Mouse (Mus musculus) ES-E14 (cell line): ENCODE measurements around the gene Ddah2. TPM values are rescaled to one million over a fixed set of nuclear protein-coding genes. Genes with fewer than 3 reads are reported as not detected.

Experiments
- DNase-seq: peaks from one replicate; pipeline ENCODE4 v3.0.0-alpha.2; 2013; ENCODE audit warnings: low read depth, low spot score
- H3K27ac ChIP-seq: 2 replicates; pipeline ENCODE4 v1.5.1; 2012; ENCODE audit warnings: low read depth, mild to moderate bottlenecking, low read length, moderate library complexity, mixed read lengths; ENCODE audit not compliant: poor library complexity, insufficient read depth, severe bottlenecking
- H3K36me3 ChIP-seq: 2 replicates; pipeline ENCODE4 v1.6.1; 2012; ENCODE audit warnings: mild to moderate bottlenecking, low read length, moderate library complexity, mixed read lengths; ENCODE audit not compliant: control insufficient read depth, poor library complexity, insufficient read depth, severe bottlenecking
- H3K4me1 ChIP-seq, 2 experiments: fragments of 150-350 bp in 1 of 2; sonication (generic) in 1 of 2; 2 replicates each; pipeline ENCODE4 v1.6.1; 2012; ENCODE audit warnings: low read length in 2 of 2, mild to moderate bottlenecking in 1 of 2, mixed read lengths in 1 of 2; ENCODE audit not compliant: control insufficient read depth in 2 of 2, insufficient read depth in 2 of 2, poor library complexity in 1 of 2
- H3K4me3 ChIP-seq, 2 experiments: fragments of 150-350 bp in 1 of 2; sonication (generic) in 1 of 2; 2 replicates each; pipeline ENCODE4 v1.5.1; 2012; ENCODE audit warnings: low read length in 2 of 2, low read depth in 1 of 2, mild to moderate bottlenecking in 1 of 2, mixed read lengths in 1 of 2; ENCODE audit not compliant: insufficient read depth in 1 of 2, poor library complexity in 1 of 2, severe bottlenecking in 1 of 2
- H3K9ac ChIP-seq: 2 replicates; pipeline ENCODE4 v1.6.1; 2012; ENCODE audit warnings: low read depth, mild to moderate bottlenecking, low read length, mixed read lengths; ENCODE audit not compliant: poor library complexity, insufficient read depth, severe bottlenecking
- H3K9me3 ChIP-seq: fragments of 150-350 bp; sonication (generic); 2 replicates; pipeline ENCODE4 v1.6.1; 2012; ENCODE audit warnings: low read depth, mild to moderate bottlenecking, low read length; ENCODE audit not compliant: control insufficient read depth, insufficient read depth
- CHD2 ChIP-seq: IDR thresholded peaks from 2 replicates; pipeline ENCODE4 v1.6.1; 2014; ENCODE audit warnings: mild to moderate bottlenecking, low read depth, low read length, inconsistent platforms
- HCFC1 ChIP-seq: IDR thresholded peaks from 2 replicates; pipeline ENCODE4 v1.6.1; 2012; ENCODE audit warnings: low read length, inconsistent platforms, borderline replicate concordance; ENCODE audit not compliant: insufficient read depth
- MAFK ChIP-seq: IDR thresholded peaks from 2 replicates; pipeline ENCODE4 v1.6.1; 2014; ENCODE audit warnings: mild to moderate bottlenecking, low read depth, low read length, inconsistent platforms; ENCODE audit not compliant: insufficient read depth
- ZC3H11A ChIP-seq: IDR thresholded peaks from 2 replicates; pipeline ENCODE4 v1.6.1; 2012; ENCODE audit warnings: low read depth, mild to moderate bottlenecking, inconsistent platforms, low read length, borderline replicate concordance
- ZNF384 ChIP-seq: IDR thresholded peaks from 2 replicates; pipeline ENCODE4 v1.6.1; 2012; ENCODE audit warnings: low read depth, low read length, inconsistent platforms
- in situ Hi-C, 2 experiments: fragments of 600-800 bp; cut with MboI; formaldehyde crosslinking; loops; one replicate each; pipeline ENCODE4 v1.15.1; 2025; ENCODE audit warnings: low sequenced_read_pairs in 2 of 2, inconsistent platforms in 1 of 2; ENCODE audit not compliant: unreplicated experiment in 2 of 2
- total RNA-seq: library from RNA; depleted of rRNA; stranded (reverse); fragments of 300-350 nt; gene quantifications from 2 replicates; pipeline ENCODE4 v1.2.3, GENCODE M21; 2012

Gene Ddah2
- total RNA-seq, 1 experiment = 45.0 TPM

GRCm38 (mm10) chr17:35043794-35044193, 15.0 kb upstream of the Ddah2 start:
- Histone ChIP-seq H3K4me3 (no peak overlapping the region), H3K9ac (no peak overlapping the region), H3K36me3 (no peaks in the 10 kb centered on the region), H3K4me1 (peaks cover 0 to 8% of the 10 kb centered on the region in 2 experiments; a peak in 2 of 4 replicates), H3K27ac (no peak overlapping the region), H3K9me3 (no peaks in the 10 kb centered on the region)
- in situ Hi-C loops = no loop called here
- no peak for DNase-seq
- TF ChIP-seq MAFK (no peak), ZC3H11A (no peak), ZNF384 (no peak), CHD2 (no peak)

GRCm38 (mm10) chr17:35044904-35045806, 13.7 kb upstream of the Ddah2 start:
- H3K27ac ChIP-seq = no peak overlapping the region
- H3K36me3 ChIP-seq = no peaks in the 10 kb centered on the region
- no peak overlapping the region for H3K9ac ChIP-seq
- in situ Hi-C loops = no loop called here
- DNase-seq = no peak
- H3K4me1 ChIP-seq = peaks cover 0 to 14% of the 10 kb centered on the region in 2 experiments
- no peak for TF ChIP-seq MAFK
- TF ChIP-seq ZNF384 = no peak
- TF ChIP-seq ZC3H11A = no peak
- TF ChIP-seq HCFC1 = no peak
- TF ChIP-seq CHD2 = no peak
- peak overlapping the region in 1 of 2 experiments; percentile 78; a peak in 2 of 4 replicates for H3K4me3 ChIP-seq
- H3K9me3 ChIP-seq = no peaks in the 10 kb centered on the region

DNA sequence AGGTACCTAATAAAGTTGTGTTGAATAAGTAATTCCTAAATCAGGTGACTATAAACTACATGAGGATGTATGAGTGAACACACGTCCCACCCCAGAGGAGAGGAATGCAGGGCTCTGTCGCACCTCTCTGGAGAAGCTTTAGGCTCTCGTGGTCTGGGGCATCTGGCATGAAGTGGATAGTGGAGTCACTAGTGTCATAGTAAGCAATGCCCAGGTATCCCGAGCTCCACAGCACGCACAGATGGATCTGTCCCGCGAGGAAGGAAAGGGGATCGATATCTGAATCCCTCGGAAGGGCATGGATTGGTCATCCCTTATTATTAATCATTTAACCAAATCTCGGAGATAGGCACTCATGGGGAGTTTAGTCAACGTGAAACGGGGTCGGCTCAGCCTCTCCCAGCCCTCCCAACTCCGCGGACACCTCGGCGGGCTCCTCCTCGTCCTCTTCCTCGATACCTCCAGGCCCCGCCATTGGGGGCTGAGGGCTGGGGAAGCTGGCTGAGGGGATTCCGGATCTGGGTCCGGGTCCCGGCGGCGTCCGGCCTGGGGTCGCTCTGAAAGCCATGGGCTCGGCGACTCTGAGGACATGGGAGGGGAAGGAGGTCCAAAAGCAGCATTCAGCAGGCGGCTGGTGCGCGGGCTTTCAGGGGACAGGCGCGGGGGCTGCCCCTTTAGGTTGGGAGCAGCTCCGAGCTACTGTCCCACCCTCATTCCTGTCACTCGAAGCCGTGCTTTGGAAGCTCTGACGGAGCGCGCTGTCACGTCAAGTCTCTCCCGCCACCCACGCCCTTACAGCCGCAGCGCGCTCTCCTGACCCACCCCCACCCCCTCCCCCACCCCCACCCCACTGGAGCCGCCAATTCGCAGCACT, 12.8 kb upstream of the Ddah2 start:
- H3K9ac ChIP-seq = peak overlapping the region; percentile 91
- H3K4me3 ChIP-seq = peak overlapping the region; percentile 66 to 78
- H3K36me3 ChIP-seq = no peaks in the 10 kb centered on the region
- TF ChIP-seq HCFC1 (no peak), MAFK (no peak), ZC3H11A (no peak), ZNF384 (no peak), CHD2 (no peak)
- no peak overlapping the region for H3K27ac ChIP-seq
- H3K9me3 ChIP-seq = no peaks in the 10 kb centered on the region
- in situ Hi-C loops = no loop called here
- DNase-seq = no peak
- H3K4me1 ChIP-seq = peaks cover 0 to 14% of the 10 kb centered on the region in 2 experiments

- in situ Hi-C loops = no loop called here
- no peak within 1 kb of the TSS for H3K27ac ChIP-seq
- TF ChIP-seq HCFC1 = no peak
- TF ChIP-seq MAFK = no peak
- TF ChIP-seq ZNF384 = no peak
- TF ChIP-seq ZC3H11A = no peak
- 0 out of 2 replicates have a peak, but pooled peaks have one; percentile 17 for TF ChIP-seq CHD2
Observed at GRCm38 (mm10) chr17:35046681-35047455, 12.0 kb upstream of the Ddah2 start, which contains the start of gene Msh5. Gene Msh5 (minus strand): TSS chr17:35046745.

More at GRCm38 (mm10) chr17:35046681-35047455, 12.0 kb upstream of the Ddah2 start, which contains the start of gene Msh5:
- DNase-seq = peak; percentile 100
- H3K9ac ChIP-seq = peak within 1 kb of the TSS; percentile 91
- no peaks in the 10 kb centered on the region for H3K36me3 ChIP-seq
- no peaks in the 10 kb centered on the region for H3K9me3 ChIP-seq
- peak within 1 kb of the TSS; percentile 66 to 78 for H3K4me3 ChIP-seq
- peaks cover 0 to 16% of the 10 kb centered on the region in 2 experiments for H3K4me1 ChIP-seq
